24 mouse cellular contexts compared by ENCODE assay signal in the genomic region with DNA sequence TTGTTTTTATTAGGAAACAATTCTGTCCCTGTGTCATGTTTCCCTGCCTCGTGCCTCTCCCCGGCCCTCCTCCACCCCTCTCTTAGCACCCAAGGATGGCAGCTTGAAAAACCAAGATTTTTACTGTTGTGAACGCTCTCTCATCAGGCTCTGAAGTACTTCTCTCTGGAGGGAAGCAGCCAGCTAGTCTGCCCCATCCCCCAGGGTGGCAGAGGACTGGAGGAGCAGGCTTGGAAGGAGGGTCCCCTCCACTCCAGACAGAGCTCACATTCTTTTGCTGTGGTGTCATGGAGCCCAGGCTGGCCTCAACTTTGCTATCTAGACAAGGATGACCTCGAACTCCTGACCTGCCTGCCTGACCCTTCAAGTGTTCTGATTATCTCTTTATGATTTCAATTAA. TPM values are rescaled to one million over a fixed set of nuclear protein-coding genes. Genes with fewer than 3 reads are reported as not detected.
A peak's percentile ranks its signal among the peaks of the same experiment; 100 is the strongest.
DNase-seq lines count a peak whose midpoint lies in the region; ATAC-seq lines count a peak whose summit lies in the region.
"Had no signal": no experiment of that assay in that cellular context is flagged by ENCODE, and none has a peak within 500 bp of the region (broad histone marks: within the 10 kb centered on the region; RNA-seq: fewer than 3 reads in every experiment).

No protein-coding gene starts in this region.

- 0 out of 2 replicates have a peak overlapping the region, but pooled peaks have one; percentile 2 for H3K4me2 ChIP-seq in embryonic facial prominence, embryonic 13.5 days
- 0 out of 2 replicates have a peak overlapping the region, but pooled peaks have one; percentile 10 for H3K4me2 ChIP-seq in kidney, embryonic 16.5 days (replicated peaks; ENCODE audit: low read depth, low read length)
- H3K4me2 ChIP-seq: forebrain, embryonic 15.5 days; heart, embryonic 11.5 days; hindbrain, embryonic 15.5 days had no signal

- peaks cover 8% of the 10 kb centered on the region for H3K4me1 ChIP-seq in embryonic facial prominence, embryonic 13.5 days
- H3K4me1 ChIP-seq in embryonic facial prominence, embryonic 10.5 days = peaks cover 6% of the 10 kb centered on the region; the same call in 1 of the 2 replicates
- peaks cover 4% of the 10 kb centered on the region; the same call in 1 of the 2 replicates for H3K4me1 ChIP-seq in kidney, embryonic 16.5 days (ENCODE audit: insufficient read depth, low read length)
- H3K4me1 ChIP-seq: forebrain, embryonic 15.5 days; hindbrain, embryonic 15.5 days had no signal

- no peak overlapping the region for H3K4me3 ChIP-seq in embryonic facial prominence, embryonic 13.5 days
- no peak overlapping the region for H3K4me3 ChIP-seq in embryonic facial prominence, embryonic 10.5 days
- no peak overlapping the region for H3K4me3 ChIP-seq in kidney, embryonic 16.5 days (ENCODE audit: low read length)
- H3K4me3 ChIP-seq: forebrain, embryonic 15.5 days; hindbrain, embryonic 15.5 days had no signal

- H3K36me3 ChIP-seq in embryonic facial prominence, embryonic 13.5 days = no peaks in the 10 kb centered on the region
- H3K36me3 ChIP-seq in embryonic facial prominence, embryonic 10.5 days (replicated peaks) = no peaks in the 10 kb centered on the region
- no peaks in the 10 kb centered on the region for H3K36me3 ChIP-seq in kidney, embryonic 16.5 days (ENCODE audit: insufficient read depth, low read length)
- H3K36me3 ChIP-seq: forebrain, embryonic 15.5 days; G1E; hindbrain, embryonic 15.5 days had no signal

- ATAC-seq in embryonic facial prominence, embryonic 13.5 days (ENCODE audit: insufficient number of reproducible peaks, insufficient read depth, low FRiP score, low TSS enrichment, low read depth) = no peak
- peak; percentile 57; the same call in 1 of the 2 replicates for ATAC-seq in kidney, embryonic 16.5 days (ENCODE audit: low FRiP score, low TSS enrichment)
- ATAC-seq: CD4-positive, CD25-positive, alpha-beta regulatory T cell, adult 4 months; forebrain, embryonic 15.5 days had no signal

- H3K27ac ChIP-seq in embryonic facial prominence, embryonic 13.5 days = peak overlapping the region; percentile 44; the same call in 1 of the 2 replicates
- H3K27ac ChIP-seq in embryonic facial prominence, embryonic 10.5 days (replicated peaks) = no peak overlapping the region
- H3K27ac ChIP-seq in kidney, embryonic 16.5 days (ENCODE audit: low read length) = no peak overlapping the region
- H3K27ac ChIP-seq: forebrain, embryonic 15.5 days; hindbrain, embryonic 15.5 days had no signal

- H3K27me3 ChIP-seq in embryonic facial prominence, embryonic 13.5 days = no peaks in the 10 kb centered on the region
- no peaks in the 10 kb centered on the region for H3K27me3 ChIP-seq in embryonic facial prominence, embryonic 10.5 days (replicated peaks; ENCODE audit: low read depth, poor library complexity, severe bottlenecking)
- no peaks in the 10 kb centered on the region for H3K27me3 ChIP-seq in kidney, embryonic 16.5 days (ENCODE audit: insufficient read depth, low read length)
- H3K27me3 ChIP-seq: forebrain, embryonic 15.5 days; hindbrain, embryonic 15.5 days had no signal

- WGBS in embryonic facial prominence, embryonic 13.5 days = 35% methylated on average over 4 of the region's 4 CpGs
- WGBS in embryonic facial prominence, embryonic 10.5 days = 65% methylated on average over 4 of the region's 4 CpGs
- WGBS in kidney, embryonic 16.5 days = 25% methylated on average over 4 of the region's 4 CpGs

- H3K9ac ChIP-seq in embryonic facial prominence, embryonic 13.5 days = no peak overlapping the region
- H3K9ac ChIP-seq in kidney, embryonic 16.5 days (replicated peaks; ENCODE audit: low read length) = no peak overlapping the region
- H3K9ac ChIP-seq: forebrain, embryonic 15.5 days; hindbrain, embryonic 15.5 days had no signal

- no peak for DNase-seq in embryonic facial prominence, embryonic 10.5 days (ENCODE audit: low spot score)
- DNase-seq in kidney, adult 9 months = no peak
- DNase-seq in lung, postnatal 10 days = peak; percentile 3
- DNase-seq in lung, adult 18-20 months = no peak
- peak; percentile 9 for DNase-seq in MN1 (ENCODE audit: low spot score)
- DNase-seq: adrenal gland, postnatal 10 days; B cell, adult 2 months; cerebellum, adult 11-12 months; cerebellum, adult 9-10 months; cerebellum, postnatal 25 days; gastrocnemius, postnatal 36 days; heart, adult 18-20 months; heart, postnatal 36 days had no signal

- H3K9me3 ChIP-seq in embryonic facial prominence, embryonic 13.5 days = 0 out of 2 replicates have a peak, but pooled peaks cover 4% of the 10 kb centered on the region
- H3K9me3 ChIP-seq in embryonic facial prominence, embryonic 10.5 days = no peaks in the 10 kb centered on the region
- H3K9me3 ChIP-seq in kidney, embryonic 16.5 days (ENCODE audit: low read length) = no peaks in the 10 kb centered on the region
- H3K9me3 ChIP-seq: forebrain, embryonic 15.5 days; hindbrain, embryonic 15.5 days had no signal

RNA-seq across cellular contexts. Expression of gene Gm11011, which starts 21.4 kb away (rescaled TPM):
- polyA plus RNA-seq in embryonic facial prominence, embryonic 13.5 days (2015; fragmentation: Nextera tagmentation; extraction: Ambion mirVana) = not detected in 2 replicates
- not detected in 2 replicates for polyA plus RNA-seq in embryonic facial prominence, embryonic 10.5 days (2016; fragmentation: Nextera tagmentation; extraction: Ambion mirVana)
- polyA plus RNA-seq in kidney, embryonic 16.5 days (2015; fragmentation: Nextera tagmentation; extraction: Ambion mirVana) = not detected in 2 replicates
- polyA plus RNA-seq: CD4-positive, CD25-positive, alpha-beta regulatory T cell, adult 4 months; cortical plate, adult 2 months; embryonic facial prominence, embryonic 14.5 days; forebrain, embryonic 15.5 days; G1E; heart, embryonic 11.5 days; heart, embryonic 16.5 days; hindbrain, embryonic 11.5 days; hindbrain, embryonic 15.5 days had no signal

Comparison
In these comparisons a context has a peak if more than half of its experiments do, and no peak if none do; other contexts are left out.
1. DNase-seq: peak in lung, postnatal 10 days (single experiment) and MN1 (single experiment); none in embryonic facial prominence, embryonic 10.5 days (single experiment), kidney, adult 9 months (single experiment) and lung, adult 18-20 months (0 of 2).